Mouse (Mus musculus): ENCODE results near the gene Gm20708. TPM values are rescaled to one million over a fixed set of nuclear protein-coding genes. Genes with fewer than 3 reads are reported as not detected.

The Gm20708 gene
- polyA plus RNA-seq, 1 experiment from 2014 or later = 0.78 TPM

DNA sequence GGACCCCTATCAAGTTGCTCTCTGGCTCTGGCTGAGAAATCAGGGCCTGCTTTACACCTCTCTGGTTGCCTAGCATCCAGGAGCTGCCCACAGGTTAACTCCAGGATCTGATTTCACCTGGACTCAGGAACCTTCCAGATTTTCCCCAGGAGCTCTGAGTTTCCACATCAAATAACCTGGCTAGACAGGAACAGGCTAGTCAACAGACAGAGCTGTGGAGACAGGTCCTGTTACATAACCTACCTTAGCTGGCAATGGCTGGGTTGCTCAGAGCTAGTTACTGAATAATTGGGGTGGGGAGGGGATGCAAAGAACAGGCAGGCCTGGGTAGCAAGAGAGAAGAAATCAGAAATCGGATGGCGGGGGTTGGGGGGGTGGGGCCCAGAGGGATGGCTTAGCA lies 35.5 kb downstream of the Gm20708 start:
- ATAC-seq (no peak), DNase-seq (ENCODE audit: low read depth, low spot score) (no peak)
- TF ChIP-seq CTCF (IDR thresholded peaks at IDR 0.05) = no peak
- no peaks in the 10 kb centered on the region for H3K27me3 ChIP-seq
- in situ Hi-C loops (cut with MboI; ENCODE audit: low pct_unique_long_range_greater_than_20kb) = no loop called here
- ChIA-PET CTCF (no interaction called here), POLR2A (interaction anchor here (0.6 to 1.4 kb wide), 2 partner anchors 13 to 24 kb away, joined by 3 to 9 read pairs; no protein-coding TSS in a partner anchor)

DNA sequence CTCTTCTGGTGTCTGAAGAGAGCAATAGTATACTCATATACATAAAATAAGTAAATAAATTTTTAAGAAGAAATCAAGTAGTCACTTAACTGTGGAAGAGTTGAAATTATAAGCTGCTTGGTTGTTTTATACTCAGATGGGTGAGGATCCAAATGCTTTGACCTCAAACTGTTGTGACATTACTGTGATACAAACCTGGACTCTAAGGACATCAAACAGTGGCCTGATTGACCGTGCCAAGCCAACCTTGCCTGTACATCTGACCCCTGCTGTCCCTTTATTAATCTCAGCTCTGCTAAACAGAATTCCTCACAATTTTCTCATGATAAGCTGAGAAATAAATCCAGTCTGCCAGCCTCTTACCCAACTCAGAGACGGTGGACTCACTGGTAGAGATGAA lies 36.2 kb downstream of the Gm20708 start:
- ChIA-PET POLR2A (interaction anchor here (1.4 kb wide), 1 partner anchor 13 kb away, joined by 3 read pairs; no protein-coding TSS in a partner anchor), CTCF (interaction anchor here (1.2 kb wide), 1 partner anchor 20 kb away, joined by 3 read pairs; the partner anchor contains the start of genes Afmid and Tk1)
- TF ChIP-seq CTCF (IDR thresholded peaks at IDR 0.05) = no peak
- no peaks in the 10 kb centered on the region for H3K27me3 ChIP-seq
- ATAC-seq (no peak), DNase-seq (ENCODE audit: low read depth, low spot score) (no peak)
- in situ Hi-C loops (cut with MboI; ENCODE audit: low pct_unique_long_range_greater_than_20kb) = no loop called here

DNA sequence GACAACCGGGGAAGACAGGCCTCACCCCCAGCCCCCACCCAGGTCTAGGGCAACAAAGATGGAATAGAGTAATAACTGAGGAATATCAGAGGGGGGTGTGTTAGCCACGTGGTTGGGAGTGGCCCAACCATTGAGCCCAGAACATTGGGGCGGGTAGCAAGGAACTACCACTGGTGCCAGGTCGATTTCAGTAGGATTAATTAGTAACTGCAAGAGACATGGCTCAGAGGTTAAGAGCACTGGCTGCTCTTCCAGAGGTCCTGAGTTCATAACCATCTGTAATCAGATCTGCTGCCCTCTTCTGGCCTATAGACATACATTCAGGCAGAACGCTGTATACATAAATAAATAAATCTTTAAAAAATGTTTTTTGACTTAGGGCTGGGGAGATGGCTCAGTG lies 37.2 kb downstream of the Gm20708 start:
- no peak for TF ChIP-seq CTCF (IDR thresholded peaks at IDR 0.05)
- in situ Hi-C loops (cut with MboI; ENCODE audit: low pct_unique_long_range_greater_than_20kb) = no loop called here
- ChIA-PET CTCF (interaction anchor here (1.2 kb wide), 1 partner anchor 21 kb away, joined by 3 read pairs; the partner anchor contains the start of genes Afmid and Tk1), POLR2A (no interaction called here)
- ATAC-seq (no peak), DNase-seq (ENCODE audit: low read depth, low spot score) (no peak)
- H3K27me3 ChIP-seq = no peaks in the 10 kb centered on the region

DNA sequence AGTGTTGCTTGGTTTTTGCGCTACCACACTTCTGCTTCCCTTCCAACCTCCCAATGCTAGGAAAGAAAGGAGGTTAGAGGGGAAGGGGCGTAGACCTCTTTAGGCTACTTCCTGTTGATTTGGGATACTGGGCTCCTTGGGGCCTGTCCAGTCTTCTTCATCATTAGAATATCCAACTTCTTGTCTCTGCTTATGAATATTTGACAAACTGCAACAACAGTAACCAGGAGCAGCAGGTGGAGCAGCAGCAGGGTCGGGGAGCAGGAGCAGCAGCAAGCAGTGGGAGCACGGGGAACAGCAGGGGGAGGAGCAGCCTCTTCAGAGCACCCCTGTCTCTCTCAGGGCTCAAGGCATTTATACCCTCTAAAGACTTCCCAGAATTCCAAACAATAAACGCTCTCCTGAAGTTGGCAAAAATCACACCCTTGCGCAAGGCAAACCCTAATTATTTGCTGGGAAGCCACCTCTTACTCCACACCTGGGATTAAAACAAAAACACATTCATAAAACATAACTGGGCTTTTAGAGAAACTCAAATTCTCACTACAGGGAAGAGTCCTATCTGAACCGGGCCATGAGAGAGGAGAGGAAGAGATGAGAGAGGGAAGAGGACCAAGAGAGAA lies 38.2 kb downstream of the Gm20708 start:
- DNase-seq (ENCODE audit: low read depth, low spot score) = no peak
- in situ Hi-C loops (cut with MboI; ENCODE audit: low pct_unique_long_range_greater_than_20kb) = no loop called here
- no peak for TF ChIP-seq CTCF (IDR thresholded peaks at IDR 0.05)
- H3K27me3 ChIP-seq = no peaks in the 10 kb centered on the region
- ChIA-PET CTCF (no interaction called here), POLR2A (interaction anchor here (1.5 to 1.6 kb wide), 2 partner anchors 18 to 29 kb away, joined by 3 to 5 read pairs; no protein-coding TSS in a partner anchor)
- no peak for ATAC-seq

DNA sequence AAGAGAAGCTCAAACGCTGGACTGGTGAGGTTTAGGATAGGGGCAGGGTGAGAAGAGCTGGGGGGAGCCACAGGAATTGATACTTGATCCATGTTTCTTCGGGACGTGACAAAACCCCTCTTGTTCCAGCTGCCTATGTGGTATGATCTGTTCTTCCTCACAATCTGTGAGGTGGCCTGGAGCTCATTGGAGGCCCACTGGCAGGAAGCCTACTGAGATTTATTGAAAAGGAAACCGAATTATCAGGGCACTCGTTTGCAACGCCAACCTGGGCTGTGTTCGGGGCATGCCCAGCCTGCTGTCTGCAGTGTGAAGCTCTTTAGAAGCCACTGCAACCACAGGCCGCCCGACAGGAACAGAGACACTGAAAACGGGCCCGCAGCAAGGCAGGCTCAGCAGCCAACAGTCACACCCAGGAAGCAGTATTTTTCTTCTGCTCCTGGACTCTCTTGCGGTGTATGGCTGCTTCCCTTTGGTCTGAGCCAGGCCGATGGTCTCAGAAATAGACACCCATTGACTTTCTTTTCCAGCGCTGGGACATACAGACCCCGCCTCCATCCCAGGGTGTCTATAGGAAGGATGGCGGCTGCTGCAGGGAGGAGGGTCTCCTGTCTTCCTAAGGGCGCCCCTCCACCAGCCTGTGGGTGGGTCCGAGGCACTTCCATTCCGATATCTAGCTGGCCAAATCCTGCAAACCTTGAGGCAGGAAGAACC lies 39.0 kb downstream of the Gm20708 start:
- H3K27me3 ChIP-seq = no peaks in the 10 kb centered on the region
- ChIA-PET CTCF (no interaction called here), POLR2A (interaction anchor here (1.5 to 1.6 kb wide), 2 partner anchors 19 to 30 kb away, joined by 3 to 5 read pairs; no protein-coding TSS in a partner anchor)
- TF ChIP-seq CTCF (IDR thresholded peaks at IDR 0.05) = no peak
- ATAC-seq (peak; percentile 17), DNase-seq (ENCODE audit: low read depth, low spot score) (no peak)
- in situ Hi-C loops (cut with MboI; ENCODE audit: low pct_unique_long_range_greater_than_20kb) = no loop called here

DNA sequence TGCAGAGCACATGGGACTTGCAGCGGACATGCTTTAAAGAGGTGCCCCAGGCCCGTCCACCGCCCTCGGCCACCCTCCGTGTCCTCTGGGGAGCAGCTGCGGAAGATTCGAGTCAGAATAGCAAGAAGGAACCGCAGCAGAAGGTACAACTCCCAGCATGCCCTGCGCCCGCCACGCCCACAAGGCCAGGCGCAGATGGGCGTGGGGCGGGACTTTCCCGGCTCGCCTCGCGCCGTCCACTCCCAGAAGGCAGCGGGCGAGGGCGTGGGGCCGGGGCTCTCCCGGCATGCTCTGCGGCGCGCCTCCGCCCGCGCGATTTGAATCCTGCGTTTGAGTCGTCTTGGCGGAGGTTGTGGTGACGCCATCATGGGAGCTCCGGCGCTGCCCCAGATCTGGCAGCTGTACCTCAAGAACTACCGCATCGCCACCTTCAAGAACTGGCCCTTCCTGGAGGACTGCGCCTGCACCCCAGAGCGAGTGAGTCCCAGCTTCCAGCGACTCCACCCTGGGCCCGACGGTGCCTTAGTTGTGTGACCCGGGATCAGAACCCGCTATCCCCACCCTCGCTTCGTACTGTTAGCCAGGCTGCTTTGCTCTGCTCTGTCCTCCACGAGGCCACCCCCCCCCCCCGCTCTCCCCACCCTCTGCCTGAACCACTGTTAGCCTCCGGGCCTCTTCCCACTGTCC lies 39.7 kb downstream of the Gm20708 start, which contains the start of gene Birc5:
TSS of gene Birc5 (plus strand) at position 267 of the 687 bp plus-strand sequence.
- POLR2A ChIA-PET = interaction anchor here (1.5 to 1.6 kb wide), 2 partner anchors 20 to 31 kb away, joined by 3 to 5 read pairs; no protein-coding TSS in a partner anchor
- in situ Hi-C loops (cut with MboI; ENCODE audit: low pct_unique_long_range_greater_than_20kb) = no loop called here
- no peaks in the 10 kb centered on the region for H3K27me3 ChIP-seq
- DNase-seq (ENCODE audit: low read depth, low spot score) = no peak
- TF ChIP-seq CTCF (IDR thresholded peaks at IDR 0.05) = no peak
- peak; percentile 60 for ATAC-seq
- CTCF ChIA-PET = no interaction called here

DNA sequence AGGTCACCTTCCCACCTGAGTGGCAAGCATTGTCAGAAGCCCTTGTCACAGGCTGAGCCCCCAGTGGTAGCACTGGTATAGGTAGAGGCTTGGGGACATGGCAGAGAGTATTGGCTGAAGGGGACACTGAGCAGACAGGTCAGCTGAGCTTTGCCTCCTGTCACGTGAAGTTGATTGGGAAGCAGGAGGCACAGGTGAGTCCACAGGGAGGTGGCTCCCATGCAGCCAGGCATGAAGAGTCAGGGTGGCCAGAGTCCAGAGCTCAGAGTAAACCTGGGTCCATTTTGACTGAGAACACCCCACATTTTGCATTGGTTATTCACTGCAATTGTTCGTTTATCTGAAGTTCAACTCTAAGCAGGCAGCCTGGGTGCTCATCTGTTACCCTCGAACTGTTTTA lies 43.4 kb downstream of the Gm20708 start:
- CTCF ChIA-PET = interaction anchor here (1.4 kb wide), 1 partner anchor 63 kb away, joined by 3 read pairs; no protein-coding TSS in a partner anchor
- ATAC-seq = no peak
- in situ Hi-C loops (cut with MboI; ENCODE audit: low pct_unique_long_range_greater_than_20kb) = no loop called here
- no peak for TF ChIP-seq CTCF (IDR thresholded peaks at IDR 0.05)
- POLR2A ChIA-PET = no interaction called here
- no peaks in the 10 kb centered on the region for H3K27me3 ChIP-seq
- no peak for DNase-seq (ENCODE audit: low read depth, low spot score)

DNA sequence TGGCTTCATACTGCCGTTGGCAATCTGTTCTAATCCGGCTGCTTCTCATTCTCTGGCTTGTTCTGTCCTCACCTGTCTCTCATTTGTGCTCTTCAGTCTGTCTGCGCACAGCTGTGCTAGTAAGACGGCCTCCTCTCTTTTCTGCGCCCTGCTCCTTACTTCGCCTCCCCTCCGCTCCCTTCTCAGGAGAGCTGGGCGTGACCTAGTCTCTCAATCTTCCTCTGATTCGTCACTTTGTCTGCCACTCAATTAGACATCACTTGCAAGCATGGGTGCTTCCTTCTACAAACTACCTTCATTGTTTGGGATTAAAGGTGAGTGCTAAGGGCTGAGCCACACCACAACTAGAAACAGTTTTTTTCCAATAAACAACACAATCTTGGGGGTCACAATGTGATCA lies 44.8 kb downstream of the Gm20708 start:
- in situ Hi-C loops (cut with MboI; ENCODE audit: low pct_unique_long_range_greater_than_20kb) = no loop called here
- H3K27me3 ChIP-seq = no peaks in the 10 kb centered on the region
- ChIA-PET CTCF (no interaction called here), POLR2A (interaction anchor here (0.7 kb wide), 1 partner anchor 512 kb away, joined by 3 read pairs; no protein-coding TSS in a partner anchor)
- no peak for TF ChIP-seq CTCF (IDR thresholded peaks at IDR 0.05)
- ATAC-seq (no peak), DNase-seq (ENCODE audit: low read depth, low spot score) (no peak)

DNA sequence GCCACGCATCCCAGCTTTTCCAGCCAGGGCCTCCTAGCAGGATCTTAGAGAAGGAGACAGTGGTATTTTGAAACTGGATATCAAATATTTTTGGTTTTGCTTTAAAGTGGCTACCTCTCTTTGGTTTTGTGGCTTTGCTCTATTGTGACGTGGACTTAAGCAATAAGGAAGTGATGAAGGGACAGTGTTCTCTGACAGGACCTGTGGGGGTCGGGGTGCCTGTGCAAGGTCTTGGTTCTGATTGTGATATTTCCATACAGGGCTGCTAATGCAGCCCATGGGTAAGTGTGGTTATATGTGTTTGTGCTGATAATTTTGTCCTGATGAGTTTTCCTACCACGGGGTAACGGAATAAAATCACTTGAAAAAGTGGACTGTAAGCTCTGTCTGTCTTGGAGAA lies 45.9 kb downstream of the Gm20708 start:
- in situ Hi-C loops (cut with MboI; ENCODE audit: low pct_unique_long_range_greater_than_20kb) = no loop called here
- TF ChIP-seq CTCF (IDR thresholded peaks at IDR 0.05) = no peak
- DNase-seq (ENCODE audit: low read depth, low spot score) (no peak), ATAC-seq (no peak)
- H3K27me3 ChIP-seq = no peaks in the 10 kb centered on the region
- POLR2A ChIA-PET = no interaction called here
- CTCF ChIA-PET = interaction anchor here (1.2 kb wide), 1 partner anchor 175 kb away, joined by 3 read pairs; no protein-coding TSS in a partner anchor

DNA sequence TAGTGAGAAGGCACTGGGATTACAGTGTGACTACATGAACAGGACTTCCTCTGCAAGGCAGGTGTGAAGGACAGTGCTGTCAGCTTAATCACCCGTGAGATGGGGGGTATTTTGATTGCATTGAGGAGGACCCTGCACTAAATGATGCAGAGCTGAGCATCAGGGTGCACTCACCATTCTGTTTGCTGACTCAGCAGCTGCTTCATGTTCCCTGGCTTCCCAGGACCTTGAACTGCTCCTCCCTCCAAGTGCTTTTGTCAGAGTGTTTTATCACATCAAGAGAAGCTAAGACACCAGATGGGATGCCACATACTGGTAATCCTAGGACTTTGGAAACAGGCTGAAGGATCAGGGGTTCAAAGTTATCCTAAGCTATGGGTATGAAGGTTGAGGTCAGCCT lies 46.5 kb downstream of the Gm20708 start:
- ChIA-PET CTCF (interaction anchor here (0.9 to 1.2 kb wide), 2 partner anchors 174 to 180 kb away, joined by 3 read pairs; no protein-coding TSS in a partner anchor), POLR2A (no interaction called here)
- in situ Hi-C loops (cut with MboI; ENCODE audit: low pct_unique_long_range_greater_than_20kb) = no loop called here
- TF ChIP-seq CTCF (IDR thresholded peaks at IDR 0.05) = no peak
- DNase-seq (ENCODE audit: low read depth, low spot score) (no peak), ATAC-seq (no peak)
- no peaks in the 10 kb centered on the region for H3K27me3 ChIP-seq
